Mouse (Mus musculus) C2C12 (cell line): ENCODE measurements around the gene Fstl5. TPM values are rescaled to one million over a fixed set of nuclear protein-coding genes. Genes with fewer than 3 reads are reported as not detected.

ENCODE experiments used
- H3K27me3 ChIP-seq: one replicate; pipeline ENCODE4 v1.6.1; 2011; ENCODE audit not compliant: control insufficient read depth, insufficient read depth, insufficient read length
- H3K36me3 ChIP-seq: one replicate; pipeline ENCODE4 v1.6.1; 2011; ENCODE audit not compliant: control insufficient read depth, insufficient read depth
- H3K4me3 ChIP-seq: one replicate; pipeline ENCODE4 v1.5.1; 2011; ENCODE audit warnings: mild to moderate bottlenecking, control low read depth; ENCODE audit not compliant: poor library complexity, insufficient read depth, severe bottlenecking
- H3K79me2 ChIP-seq: one replicate; pipeline ENCODE4 v1.6.1; 2011; ENCODE audit not compliant: control insufficient read depth, insufficient read depth
- H3K79me3 ChIP-seq: one replicate; pipeline ENCODE4 v1.6.1; 2011; ENCODE audit warnings: low read depth, control low read depth
- H3ac ChIP-seq: one replicate; pipeline ENCODE3; 2011; ENCODE audit warnings: low read depth; ENCODE audit not compliant: control insufficient read depth, insufficient read length
- CEBPB ChIP-seq: IDR thresholded peaks from one replicate; pipeline ENCODE4 v1.6.1; 2011; ENCODE audit warnings: low read depth, mild to moderate bottlenecking, control low read depth, moderate library complexity
- CTCF ChIP-seq: IDR thresholded peaks from one replicate; pipeline ENCODE4 v1.5.1; 2011; ENCODE audit not compliant: control insufficient read depth, insufficient read depth, insufficient read length
- FOSL1 ChIP-seq: IDR thresholded peaks from one replicate; pipeline ENCODE4 v1.8.0; 2011; ENCODE audit warnings: mild to moderate bottlenecking, low read length; ENCODE audit not compliant: poor library complexity, insufficient read depth, severe bottlenecking
- MAX ChIP-seq: IDR thresholded peaks from one replicate; pipeline ENCODE4 v1.6.1; 2011; ENCODE audit warnings: mild to moderate bottlenecking, control low read depth
- MYOD1 ChIP-seq: IDR thresholded peaks from one replicate; pipeline ENCODE4 v1.6.1; 2011; ENCODE audit warnings: low read depth; ENCODE audit not compliant: control insufficient read depth, insufficient read length
- MYOG ChIP-seq: IDR thresholded peaks from one replicate; pipeline ENCODE4 v1.6.1; 2011; ENCODE audit not compliant: control insufficient read depth, insufficient read length; ENCODE audit errors: extremely low read depth
- USF1 ChIP-seq: IDR thresholded peaks from one replicate; pipeline ENCODE4 v1.6.1; 2011; ENCODE audit warnings: low read depth, mild to moderate bottlenecking, control low read depth, moderate library complexity
- polyA plus RNA-seq: library from polyadenylated mRNA; unstranded; fragments of >200 nt; fragmentation: generic; extraction: Trizol; gene quantifications from one replicate; pipeline ENCODE4 v1.2.1, GENCODE M21; 2012; ENCODE audit warnings: missing spikeins

Fstl5 gene
- polyA plus RNA-seq, 1 experiment, result not detected

DNA sequence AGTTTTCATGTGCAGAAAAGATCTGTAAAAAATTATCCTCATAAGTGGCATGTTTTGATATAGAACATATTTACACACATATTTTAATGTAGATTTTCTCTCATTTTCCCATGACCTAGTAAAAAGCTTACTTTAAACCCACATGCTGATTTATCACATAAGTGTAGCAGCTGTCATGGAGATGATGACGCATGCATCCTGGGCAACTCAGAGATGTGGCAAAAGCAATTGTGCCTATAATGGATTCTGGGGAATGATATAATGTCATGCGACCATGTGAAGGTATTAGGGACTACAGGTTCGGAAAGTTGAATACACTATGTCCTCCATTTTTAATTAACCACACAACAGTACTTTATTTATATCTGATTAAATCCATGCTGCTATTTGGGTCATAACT is 601.9 kb downstream of the Fstl5 start:
- Histone ChIP-seq H3K79me2 (no peaks in the 10 kb centered on the region), H3K79me3 (no peaks in the 10 kb centered on the region), H3ac (no peak overlapping the region), H3K36me3 (no peaks in the 10 kb centered on the region), H3K27me3 (no peaks in the 10 kb centered on the region), H3K4me3 (no peak overlapping the region)
- TF ChIP-seq MAX (no peak), FOSL1 (no peak), USF1 (no peak), CEBPB (no peak), MYOD1 (no peak), MYOG (no peak), CTCF (no peak)

DNA sequence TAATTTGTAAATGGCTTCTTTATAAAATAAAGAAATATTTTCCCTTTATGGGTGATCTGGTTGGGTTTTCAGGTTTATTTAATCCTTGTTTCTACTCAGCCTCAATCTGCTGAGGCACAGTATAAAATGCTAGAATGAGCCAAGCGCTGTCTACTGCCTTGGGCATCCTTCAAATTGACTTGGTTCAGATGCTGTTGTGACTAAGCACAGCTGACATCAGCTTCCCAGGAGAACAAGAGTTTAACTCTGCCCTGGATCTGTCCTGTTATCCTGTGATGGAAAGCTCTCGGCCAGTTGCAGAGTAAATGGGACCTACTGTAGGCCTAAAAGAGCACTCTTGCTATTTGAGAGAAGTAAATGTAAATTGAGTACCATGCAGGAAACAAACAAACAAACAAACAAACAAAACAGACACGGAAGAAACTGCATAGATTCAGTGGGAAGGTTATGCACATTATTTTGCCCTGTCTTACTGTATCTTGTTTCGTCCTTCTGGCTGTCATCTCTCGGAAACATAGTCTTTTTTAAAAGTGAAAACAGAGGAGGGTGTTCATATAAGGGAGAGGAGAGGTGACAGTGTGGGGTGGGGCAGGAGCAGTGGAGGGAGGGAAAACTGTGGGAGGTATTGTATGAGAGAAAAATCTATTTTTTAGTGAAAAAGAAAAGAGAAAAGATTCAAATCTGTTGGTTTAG is 605.9 kb downstream of the Fstl5 start:
- Histone ChIP-seq H3K4me3 (no peak overlapping the region), H3K79me2 (no peaks in the 10 kb centered on the region), H3K79me3 (no peaks in the 10 kb centered on the region), H3K27me3 (no peaks in the 10 kb centered on the region), H3K36me3 (no peaks in the 10 kb centered on the region), H3ac (no peak overlapping the region)
- no peak for TF ChIP-seq USF1
- no peak for TF ChIP-seq CEBPB
- TF ChIP-seq MYOG, result no peak
- no peak for TF ChIP-seq FOSL1
- no peak for TF ChIP-seq CTCF
- no peak for TF ChIP-seq MAX
- TF ChIP-seq MYOD1, result no peak

DNA sequence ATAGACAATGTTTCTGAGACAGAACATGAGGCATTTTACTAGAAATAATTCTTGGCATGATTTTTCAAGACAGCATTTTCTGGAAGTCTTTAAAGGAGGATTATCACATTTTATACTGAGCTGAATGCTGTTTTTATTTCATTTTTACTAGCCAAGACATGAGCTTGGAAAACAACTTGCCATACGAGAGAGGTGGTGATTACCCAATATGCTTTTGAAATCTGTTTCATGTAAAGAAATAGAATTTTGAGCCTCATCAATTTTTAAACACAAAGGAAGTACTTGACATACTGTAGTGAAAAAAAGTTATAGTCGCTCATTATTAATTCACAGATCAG is 606.4 kb downstream of the Fstl5 start:
- H3K79me3 ChIP-seq, result no peaks in the 10 kb centered on the region
- no peaks in the 10 kb centered on the region for H3K27me3 ChIP-seq
- H3ac ChIP-seq, result no peak overlapping the region
- TF ChIP-seq MYOG, result no peak
- TF ChIP-seq FOSL1, result no peak
- TF ChIP-seq MYOD1, result no peak
- no peak for TF ChIP-seq CTCF
- TF ChIP-seq MAX, result no peak
- TF ChIP-seq USF1, result no peak
- TF ChIP-seq CEBPB, result no peak
- H3K36me3 ChIP-seq, result no peaks in the 10 kb centered on the region
- H3K4me3 ChIP-seq, result no peak overlapping the region
- no peaks in the 10 kb centered on the region for H3K79me2 ChIP-seq

DNA sequence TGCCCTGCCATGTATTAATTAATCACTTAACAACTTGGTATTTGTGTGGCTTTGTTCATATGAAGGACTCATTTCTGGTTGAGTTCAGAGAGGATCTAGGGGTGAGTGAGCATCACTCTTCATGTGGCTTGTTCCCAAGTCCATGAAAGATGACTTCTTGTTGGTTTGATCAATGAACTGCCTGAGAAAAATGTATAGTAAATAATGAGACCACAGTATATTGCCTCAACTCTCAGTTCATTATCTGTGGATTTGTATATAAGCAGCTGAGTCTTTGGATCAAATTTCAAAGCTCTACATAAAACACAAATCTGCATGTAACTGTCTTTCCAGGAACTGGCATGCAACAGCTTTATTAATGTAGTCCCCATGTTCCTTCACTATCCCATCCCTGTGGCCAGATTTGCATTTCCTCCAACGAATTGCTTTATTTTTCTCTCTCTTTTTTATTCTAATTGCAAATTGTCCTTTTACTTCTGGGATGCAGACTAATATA is 623.1 kb downstream of the Fstl5 start:
- Histone ChIP-seq H3K79me3 (no peaks in the 10 kb centered on the region), H3K27me3 (no peaks in the 10 kb centered on the region), H3K79me2 (no peaks in the 10 kb centered on the region), H3ac (no peak overlapping the region), H3K4me3 (no peak overlapping the region), H3K36me3 (no peaks in the 10 kb centered on the region)
- TF ChIP-seq CTCF (no peak), FOSL1 (no peak), MYOG (no peak), USF1 (no peak), MYOD1 (no peak), MAX (no peak), CEBPB (no peak)

DNA sequence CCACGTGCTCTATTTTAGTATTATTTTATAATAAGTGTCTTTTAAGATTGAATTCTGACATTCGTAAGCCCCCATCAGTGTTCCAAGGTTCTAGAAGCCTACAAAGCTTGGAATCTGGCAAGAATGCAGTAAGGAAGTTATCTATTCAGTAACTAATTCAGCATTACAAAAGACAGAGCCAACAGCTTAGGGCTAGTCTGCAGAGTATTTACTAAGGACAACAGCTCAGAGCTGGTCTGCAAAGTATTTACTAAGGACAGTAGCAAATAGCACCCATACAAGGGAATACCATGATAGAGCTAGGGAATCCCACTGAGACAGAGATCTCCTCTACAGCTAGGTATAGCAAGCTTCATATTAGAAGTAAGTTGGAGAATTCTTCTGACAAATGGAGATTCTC is 665.2 kb downstream of the Fstl5 start:
- H3K4me3 ChIP-seq, result no peak overlapping the region
- no peak for TF ChIP-seq CEBPB
- TF ChIP-seq MYOD1, result no peak
- TF ChIP-seq USF1, result no peak
- TF ChIP-seq FOSL1, result no peak
- no peak for TF ChIP-seq MAX
- no peak for TF ChIP-seq MYOG
- TF ChIP-seq CTCF, result no peak
- H3K79me3 ChIP-seq, result no peaks in the 10 kb centered on the region
- no peaks in the 10 kb centered on the region for H3K36me3 ChIP-seq
- no peak overlapping the region for H3ac ChIP-seq
- no peaks in the 10 kb centered on the region for H3K27me3 ChIP-seq
- no peaks in the 10 kb centered on the region for H3K79me2 ChIP-seq

Other genes with a start within 250 kb of the Fstl5 start
- 12.0 TPM for gene Golim4, start 117.3 kb upstream of the Fstl5 start, polyA plus RNA-seq